Mouse (Mus musculus): ENCODE measurements around the gene Hoxa11.

GRCm38 (mm10) chr6:52215771-52216535, 29.7 kb downstream of the Hoxa11 start:
- no peak for TF ChIP-seq POLR2A (IDR thresholded peaks at IDR 0.05; ENCODE audit: extremely low read depth, insufficient read depth, low read length)
- TF ChIP-seq CTCF (IDR thresholded peaks at IDR 0.05; ENCODE audit: low read depth, low read length), result no peak

Data from liver, adult 2 months (tissue).